ENCODE assay signal across 9 mouse cellular contexts in genomic region chr4:151983560-151983959, GRCm38 (mm10). TPM values are rescaled to one million over a fixed set of nuclear protein-coding genes. Genes with fewer than 3 reads are reported as not detected.
A peak's percentile ranks its signal among the peaks of the same experiment; 100 is the strongest.
DNase-seq lines count a peak whose midpoint lies in the region; ATAC-seq and TF ChIP-seq lines count a peak whose summit lies in the region.
"Had no signal": no experiment of that assay in that cellular context is flagged by ENCODE, and none has a peak within 500 bp of the region (broad histone marks: within the 10 kb centered on the region; RNA-seq: fewer than 3 reads in every experiment).

No protein-coding gene starts in this region.

- peaks cover 3% of the 10 kb centered on the region; the same call in 1 of the 2 replicates for H3K4me1 ChIP-seq in hindbrain, embryonic 11.5 days (replicated peaks; ENCODE audit: control insufficient read depth, insufficient read depth, low read length)
- H3K4me1 ChIP-seq in hindbrain, embryonic 13.5 days (replicated peaks), result peaks cover 35% of the 10 kb centered on the region
- peaks cover 4 to 20% of the 10 kb centered on the region in 2 experiments; a peak in 3 of 4 replicates for H3K4me1 ChIP-seq in CH12.LX (ENCODE audit: control insufficient read depth in 1 of 2, insufficient read depth in 2 of 2)
- peaks cover 0 to 23% of the 10 kb centered on the region in 2 experiments; a peak in 3 of 4 replicates for H3K4me1 ChIP-seq in ES-E14 (ENCODE audit: control insufficient read depth in 2 of 2, insufficient read depth in 2 of 2, low read length in 2 of 2, poor library complexity in 1 of 2)
- no peaks in the 10 kb centered on the region for H3K4me1 ChIP-seq in intestine, postnatal 0 days (replicated peaks; ENCODE audit: control insufficient read depth, insufficient read depth, low read length)
- peaks cover 19% of the 10 kb centered on the region for H3K4me1 ChIP-seq in forebrain, embryonic 15.5 days

- H3K4me3 ChIP-seq in hindbrain, embryonic 11.5 days (ENCODE audit: low read depth, low read length), result no peak overlapping the region
- no peak overlapping the region for H3K4me3 ChIP-seq in hindbrain, embryonic 13.5 days
- H3K4me3 ChIP-seq in CH12.LX (replicated peaks in 1 of 3; ENCODE audit: low read depth in 2 of 3, low read length in 2 of 3, poor library complexity in 1 of 3) (no peak overlapping the region), ES-E14 (ENCODE audit: insufficient read depth in 1 of 2, low read depth in 1 of 2, low read length in 2 of 2, poor library complexity in 1 of 2, severe bottlenecking in 1 of 2) (peak overlapping the region in 1 of 2 experiments; percentile 36; a peak in 1 of 4 replicates)
- no peak overlapping the region for H3K4me3 ChIP-seq in intestine, postnatal 0 days (ENCODE audit: low read depth, low read length)
- H3K4me3 ChIP-seq in forebrain, embryonic 15.5 days, result no peak overlapping the region

- no peak for TF ChIP-seq EP300 in CH12.LX (IDR thresholded peaks at IDR 0.05; ENCODE audit: low read length)

- TF ChIP-seq CTCF in CH12.LX (conservative IDR thresholded peaks at IDR 0.05 in 1 of 2, IDR thresholded peaks at IDR 0.05 in 1 of 2; ENCODE audit: low read depth in 2 of 2, low read length in 2 of 2), result no peak
- TF ChIP-seq CTCF in intestine, postnatal 0 days (IDR thresholded peaks at IDR 0.05; ENCODE audit: low read depth), result no peak

- in situ Hi-C loops in CH12.LX (cut with MboI; ENCODE audit: low pct_ligation_motif_present, low pct_unique_long_range_greater_than_20kb, low sequenced_read_pairs), result no loop called here
- in situ Hi-C loops in ES-E14 (cut with MboI; ENCODE audit: low sequenced_read_pairs in 2 of 2, unreplicated experiment in 2 of 2), result no loop called here

- DNase-seq in hindbrain, embryonic 11.5 days (ENCODE audit: low spot score), result no peak
- no peak for DNase-seq in CH12.LX (ENCODE audit: extremely low read depth)
- no peak for DNase-seq in ES-E14 (ENCODE audit: low read depth, low spot score)
- no peak for DNase-seq in right cerebral cortex, postnatal 14 days
- DNase-seq: lung, embryonic 14.5 days; thymus, postnatal 36 days had no signal

- WGBS in hindbrain, embryonic 11.5 days, result 27% methylated on average over 8 of the region's 9 CpGs
- WGBS in hindbrain, embryonic 13.5 days, result 38% methylated on average over 8 of the region's 9 CpGs
- WGBS in intestine, postnatal 0 days, result 45% methylated on average over 8 of the region's 9 CpGs
- 27% methylated on average over 9 of the region's 9 CpGs for WGBS in forebrain, embryonic 15.5 days

- ATAC-seq in hindbrain, embryonic 11.5 days (ENCODE audit: low FRiP score), result peak; percentile 26; the same call in 1 of the 2 replicates
- ATAC-seq in hindbrain, embryonic 13.5 days (ENCODE audit: low FRiP score), result no peak
- ATAC-seq in intestine, postnatal 0 days, result no peak
- ATAC-seq in forebrain, embryonic 15.5 days (replicated peaks), result no peak

- no peaks in the 10 kb centered on the region for H3K9me3 ChIP-seq in hindbrain, embryonic 11.5 days (ENCODE audit: control insufficient read depth, low read length)
- no peaks in the 10 kb centered on the region for H3K9me3 ChIP-seq in hindbrain, embryonic 13.5 days
- H3K9me3 ChIP-seq in CH12.LX (replicated peaks; ENCODE audit: low read length) (no peaks in the 10 kb centered on the region), ES-E14 (ENCODE audit: control insufficient read depth, insufficient read depth, low read depth, low read length) (no peaks in the 10 kb centered on the region)
- H3K9me3 ChIP-seq in intestine, postnatal 0 days (ENCODE audit: control insufficient read depth), result no peaks in the 10 kb centered on the region
- no peaks in the 10 kb centered on the region for H3K9me3 ChIP-seq in forebrain, embryonic 15.5 days

- H3K4me2 ChIP-seq in hindbrain, embryonic 11.5 days (replicated peaks; ENCODE audit: low read depth, low read length), result no peak overlapping the region
- no peak overlapping the region for H3K4me2 ChIP-seq in hindbrain, embryonic 13.5 days
- H3K4me2 ChIP-seq in CH12.LX (ENCODE audit: insufficient read depth, low read depth, poor library complexity, severe bottlenecking), result no peak overlapping the region
- H3K4me2 ChIP-seq in intestine, postnatal 0 days (replicated peaks; ENCODE audit: low read depth), result no peak overlapping the region
- no peak overlapping the region for H3K4me2 ChIP-seq in forebrain, embryonic 15.5 days (replicated peaks)
- H3K4me2 ChIP-seq: lung, embryonic 14.5 days had no signal

- no peaks in the 10 kb centered on the region for H3K27me3 ChIP-seq in hindbrain, embryonic 11.5 days (ENCODE audit: control insufficient read depth, insufficient read depth, low read length)
- H3K27me3 ChIP-seq in hindbrain, embryonic 13.5 days, result no peaks in the 10 kb centered on the region
- no peaks in the 10 kb centered on the region for H3K27me3 ChIP-seq in CH12.LX (replicated peaks)
- no peaks in the 10 kb centered on the region for H3K27me3 ChIP-seq in intestine, postnatal 0 days (replicated peaks; ENCODE audit: control insufficient read depth, insufficient read depth, low read length)
- no peaks in the 10 kb centered on the region for H3K27me3 ChIP-seq in forebrain, embryonic 15.5 days

- peaks cover 10% of the 10 kb centered on the region for H3K79me2 ChIP-seq in CH12.LX (replicated peaks; ENCODE audit: control insufficient read depth, extremely low read depth, insufficient read depth, poor library complexity, severe bottlenecking)

- TF ChIP-seq POLR2A in CH12.LX (IDR thresholded peaks at IDR 0.05; ENCODE audit: low read depth, low read length), result 0 out of 2 replicates have a peak, but pooled peaks have one; percentile 5

- dilution Hi-C loops in CH12.LX (cut with MboI; ENCODE audit: extremely low pct_ligation_motif_present, extremely low pct_unique_long_range_greater_than_20kb, low sequenced_read_pairs), result no loop called here

- no peak overlapping the region for H3K9ac ChIP-seq in hindbrain, embryonic 11.5 days (ENCODE audit: low read depth, low read length)
- H3K9ac ChIP-seq in hindbrain, embryonic 13.5 days, result no peak overlapping the region
- H3K9ac ChIP-seq in CH12.LX (ENCODE audit: insufficient read depth, low read depth) (no peak overlapping the region), ES-E14 (ENCODE audit: insufficient read depth, low read depth, low read length, poor library complexity, severe bottlenecking) (0 out of 2 replicates have a peak overlapping the region, but pooled peaks have one; percentile 21)
- peak overlapping the region; percentile 17; the same call in 1 of the 2 replicates for H3K9ac ChIP-seq in intestine, postnatal 0 days (ENCODE audit: low read depth, low read length)
- H3K9ac ChIP-seq in forebrain, embryonic 15.5 days (replicated peaks), result no peak overlapping the region
- H3K9ac ChIP-seq: lung, embryonic 14.5 days had no signal

- TF ChIP-seq RAD21 in CH12.LX (IDR thresholded peaks at IDR 0.05; ENCODE audit: low read depth, low read length), result no peak

- peaks cover 2% of the 10 kb centered on the region; the same call in 1 of the 2 replicates for H3K36me3 ChIP-seq in hindbrain, embryonic 11.5 days (ENCODE audit: control insufficient read depth, insufficient read depth, low read length)
- peaks cover 38% of the 10 kb centered on the region for H3K36me3 ChIP-seq in hindbrain, embryonic 13.5 days
- H3K36me3 ChIP-seq in CH12.LX (replicated peaks in 1 of 2; ENCODE audit: control insufficient read depth in 1 of 2, insufficient read depth in 1 of 2, low read length in 1 of 2) (peaks cover 60 to 77% of the 10 kb centered on the region in 2 experiments), ES-E14 (ENCODE audit: control insufficient read depth, insufficient read depth, low read length, poor library complexity, severe bottlenecking) (peaks cover 29% of the 10 kb centered on the region)
- peaks cover 29% of the 10 kb centered on the region; the same call in 1 of the 2 replicates for H3K36me3 ChIP-seq in intestine, postnatal 0 days (ENCODE audit: control insufficient read depth, insufficient read depth)
- H3K36me3 ChIP-seq in forebrain, embryonic 15.5 days, result peaks cover 22% of the 10 kb centered on the region

- H3K27ac ChIP-seq in hindbrain, embryonic 11.5 days (ENCODE audit: low read depth, low read length), result no peak overlapping the region
- no peak overlapping the region for H3K27ac ChIP-seq in hindbrain, embryonic 13.5 days
- no peak overlapping the region for H3K27ac ChIP-seq in CH12.LX (ENCODE audit: insufficient read depth, low read depth)
- no peak overlapping the region for H3K27ac ChIP-seq in ES-E14 (ENCODE audit: insufficient read depth, low read depth, low read length, poor library complexity, severe bottlenecking)
- H3K27ac ChIP-seq in intestine, postnatal 0 days (ENCODE audit: low read depth, low read length), result no peak overlapping the region
- no peak overlapping the region for H3K27ac ChIP-seq in forebrain, embryonic 15.5 days (replicated peaks)

RNA-seq across cellular contexts. Expression of gene Thap3, which starts 5.2 kb away (rescaled TPM):
- polyA plus RNA-seq in hindbrain, embryonic 11.5 days (2014; fragmentation: Nextera tagmentation; extraction: Ambion mirVana), result 20.0 and 20.4 TPM in 2 replicates
- polyA plus RNA-seq in hindbrain, embryonic 13.5 days (2015; fragmentation: Nextera tagmentation; extraction: Ambion mirVana), result 35.9 and 36.7 TPM in 2 replicates
- total RNA-seq in CH12.LX (2012; rRNA removed), result 20.0 and 27.6 TPM in 2 replicates
- total RNA-seq in CH12.LX (2014; rRNA removed), result 10.1 and 12.8 TPM in 2 replicates
- 11.0 and 11.7 TPM in 2 replicates for polyA plus RNA-seq in CH12.LX (2012; ENCODE audit: insufficient read length, low read depth)
- 7.6 and 12.5 TPM in 2 replicates for total RNA-seq in ES-E14 (2012; rRNA removed)
- 15.4 and 16.6 TPM in 2 replicates for polyA plus RNA-seq in intestine, postnatal 0 days (2015; fragmentation: Nextera tagmentation; extraction: Ambion mirVana)
- 41.4 and 41.6 TPM in 2 replicates for polyA plus RNA-seq in forebrain, embryonic 15.5 days (2015; fragmentation: Nextera tagmentation; extraction: Ambion mirVana)

RNA-seq across cellular contexts. Expression of gene Phf13, which starts 12.5 kb away (rescaled TPM):
- 15.2 and 19.4 TPM in 2 replicates for polyA plus RNA-seq in hindbrain, embryonic 11.5 days (2014; fragmentation: Nextera tagmentation; extraction: Ambion mirVana)
- 18.4 and 20.0 TPM in 2 replicates for polyA plus RNA-seq in hindbrain, embryonic 13.5 days (2015; fragmentation: Nextera tagmentation; extraction: Ambion mirVana)
- total RNA-seq in CH12.LX (2012; rRNA removed), result 4.9 and 5.0 TPM in 2 replicates
- total RNA-seq in CH12.LX (2014; rRNA removed), result 1.9 and 2.1 TPM in 2 replicates
- polyA plus RNA-seq in CH12.LX (2012; ENCODE audit: insufficient read length, low read depth), result 3.9 and 4.9 TPM in 2 replicates
- 22.2 and 29.2 TPM in 2 replicates for total RNA-seq in ES-E14 (2012; rRNA removed)
- 10.6 and 11.0 TPM in 2 replicates for polyA plus RNA-seq in intestine, postnatal 0 days (2015; fragmentation: Nextera tagmentation; extraction: Ambion mirVana)
- polyA plus RNA-seq in forebrain, embryonic 15.5 days (2015; fragmentation: Nextera tagmentation; extraction: Ambion mirVana), result 19.5 and 21.8 TPM in 2 replicates

RNA-seq across cellular contexts. Expression of gene Klhl21, which starts 25.0 kb away (rescaled TPM):
- 2.7 and 3.0 TPM in 2 replicates for polyA plus RNA-seq in hindbrain, embryonic 11.5 days (2014; fragmentation: Nextera tagmentation; extraction: Ambion mirVana)
- 3.2 and 3.7 TPM in 2 replicates for polyA plus RNA-seq in hindbrain, embryonic 13.5 days (2015; fragmentation: Nextera tagmentation; extraction: Ambion mirVana)
- total RNA-seq in CH12.LX (2012; rRNA removed) (7.1 and 9.5 TPM in 2 replicates), CH12.LX (2014; rRNA removed) (4.4 and 4.9 TPM in 2 replicates), ES-E14 (2012; rRNA removed) (19.7 and 21.0 TPM in 2 replicates)
- 9.1 and 9.4 TPM in 2 replicates for polyA plus RNA-seq in CH12.LX (2012; ENCODE audit: insufficient read length, low read depth)
- polyA plus RNA-seq in intestine, postnatal 0 days (2015; fragmentation: Nextera tagmentation; extraction: Ambion mirVana), result 5.3 and 5.8 TPM in 2 replicates
- polyA plus RNA-seq in forebrain, embryonic 15.5 days (2015; fragmentation: Nextera tagmentation; extraction: Ambion mirVana), result 3.0 and 3.5 TPM in 2 replicates

RNA-seq across cellular contexts. Expression of gene Zbtb48, which starts 43.9 kb away (rescaled TPM):
- 18.0 and 19.6 TPM in 2 replicates for polyA plus RNA-seq in hindbrain, embryonic 11.5 days (2014; fragmentation: Nextera tagmentation; extraction: Ambion mirVana)
- 17.1 and 19.6 TPM in 2 replicates for polyA plus RNA-seq in hindbrain, embryonic 13.5 days (2015; fragmentation: Nextera tagmentation; extraction: Ambion mirVana)
- total RNA-seq in CH12.LX (2012; rRNA removed) (7.4 and 10.5 TPM in 2 replicates), CH12.LX (2014; rRNA removed) (8.6 and 10.5 TPM in 2 replicates), ES-E14 (2012; rRNA removed) (18.7 and 31.7 TPM in 2 replicates)
- 13.6 and 14.0 TPM in 2 replicates for polyA plus RNA-seq in CH12.LX (2012; ENCODE audit: insufficient read length, low read depth)
- 6.7 and 7.6 TPM in 2 replicates for polyA plus RNA-seq in intestine, postnatal 0 days (2015; fragmentation: Nextera tagmentation; extraction: Ambion mirVana)
- polyA plus RNA-seq in forebrain, embryonic 15.5 days (2015; fragmentation: Nextera tagmentation; extraction: Ambion mirVana), result 18.0 and 21.5 TPM in 2 replicates

RNA-seq across cellular contexts. Expression of gene Dnajc11, which starts 50.1 kb away (rescaled TPM):
- 73.8 and 80.1 TPM in 2 replicates for polyA plus RNA-seq in hindbrain, embryonic 11.5 days (2014; fragmentation: Nextera tagmentation; extraction: Ambion mirVana)
- 84.3 and 86.5 TPM in 2 replicates for polyA plus RNA-seq in hindbrain, embryonic 13.5 days (2015; fragmentation: Nextera tagmentation; extraction: Ambion mirVana)
- total RNA-seq in CH12.LX (2012; rRNA removed), result 63.5 and 81.2 TPM in 2 replicates
- 73.7 and 75.6 TPM in 2 replicates for total RNA-seq in CH12.LX (2014; rRNA removed)
- polyA plus RNA-seq in CH12.LX (2012; ENCODE audit: insufficient read length, low read depth), result 102 and 133 TPM in 2 replicates
- total RNA-seq in ES-E14 (2012; rRNA removed), result 98.2 and 103 TPM in 2 replicates
- 25.7 and 29.7 TPM in 2 replicates for polyA plus RNA-seq in intestine, postnatal 0 days (2015; fragmentation: Nextera tagmentation; extraction: Ambion mirVana)
- polyA plus RNA-seq in forebrain, embryonic 15.5 days (2015; fragmentation: Nextera tagmentation; extraction: Ambion mirVana), result 81.1 and 82.4 TPM in 2 replicates

Comparison
In these comparisons a context has a peak if more than half of its experiments do, and no peak if none do; other contexts are left out.
1. H3K9ac ChIP-seq: peak in ES-E14 (single experiment) and intestine, postnatal 0 days (single experiment); none in hindbrain, embryonic 11.5 days (single experiment), hindbrain, embryonic 13.5 days (single experiment), CH12.LX (single experiment) and forebrain, embryonic 15.5 days (single experiment).